Mouse (Mus musculus) embryonic facial prominence, embryonic 15.5 days (tissue): ENCODE data around the gene Mindy3. TPM values are rescaled to one million over a fixed set of nuclear protein-coding genes. Genes with fewer than 3 reads are reported as not detected.

Experiments
- ATAC-seq: fragments of 200-750 bp; cut with Nextera tagmentation; 2 replicates; pipeline ENCODE4 v1.8.0; 2017; ENCODE audit warnings: low read depth, moderate TSS enrichment; ENCODE audit not compliant: insufficient number of reproducible peaks, low FRiP score, low TSS enrichment
- H3K27ac ChIP-seq: fragments of 300-500 bp; sonication (generic); replicated peaks from 2 replicates; pipeline ENCODE4 v1.5.1; 2015; ENCODE audit warnings: mild to moderate bottlenecking, inconsistent platforms
- H3K27me3 ChIP-seq: fragments of 300-500 bp; sonication (generic); 2 replicates; pipeline ENCODE4 v1.6.1; 2015; ENCODE audit warnings: inconsistent platforms
- H3K36me3 ChIP-seq: fragments of 300-500 bp; sonication (generic); 2 replicates; pipeline ENCODE4 v1.6.1; 2015; ENCODE audit warnings: mild to moderate bottlenecking, inconsistent platforms
- H3K4me1 ChIP-seq: fragments of 300-500 bp; sonication (generic); 2 replicates; pipeline ENCODE4 v1.6.1; 2015; ENCODE audit warnings: inconsistent platforms
- H3K4me2 ChIP-seq: fragments of 300-500 bp; sonication (generic); replicated peaks from 2 replicates; pipeline ENCODE4 v1.6.1; 2015; ENCODE audit warnings: mild to moderate bottlenecking, inconsistent platforms
- H3K4me3 ChIP-seq: fragments of 300-500 bp; sonication (generic); replicated peaks from 2 replicates; pipeline ENCODE4 v1.5.1; 2015; ENCODE audit warnings: mild to moderate bottlenecking, inconsistent platforms
- H3K9ac ChIP-seq: fragments of 300-500 bp; sonication (generic); 2 replicates; pipeline ENCODE4 v1.6.1; 2015; ENCODE audit warnings: inconsistent platforms
- H3K9me3 ChIP-seq: fragments of 300-500 bp; sonication (generic); replicated peaks from 2 replicates; pipeline ENCODE4 v1.6.1; 2016; ENCODE audit warnings: inconsistent platforms
- WGBS: fragments of 180-500 bp; shearing (Covaris S2); methylation state at CpG from one replicate; pipeline ENCODE4 v1.1.7; 2015; 5-methylcytosine and 5-hydroxymethylcytosine counted together
- polyA plus RNA-seq: library from polyadenylated mRNA; unstranded; fragments of >200 nt; fragmentation: Nextera tagmentation; extraction: Ambion mirVana; gene quantifications from 2 replicates; pipeline ENCODE4 v1.2.1, GENCODE M21; 2015

Gene Mindy3
- polyA plus RNA-seq, 1 experiment from 2014 or later = 25.6 TPM

DNA sequence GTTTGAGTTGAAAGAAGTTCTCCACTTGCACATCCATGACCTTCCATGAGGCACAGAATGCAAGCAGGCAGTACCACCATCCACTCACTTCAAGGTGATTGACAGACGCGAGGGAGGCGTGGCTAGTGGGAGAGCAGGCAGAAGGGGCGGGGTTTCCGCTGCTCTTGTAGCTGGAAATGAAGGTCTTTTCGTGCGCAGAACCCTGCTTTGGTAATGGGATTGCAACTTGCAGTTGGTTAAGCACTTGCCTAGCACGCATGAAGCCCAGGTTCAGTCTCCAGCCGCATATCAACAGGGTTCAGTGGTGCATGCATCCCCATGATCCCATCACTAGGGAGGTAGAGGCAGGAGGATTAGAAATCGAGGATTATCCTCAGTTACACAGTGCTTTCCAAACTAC lies 92.1 kb downstream of the Mindy3 start:
- 9% methylated on average over 10 of the region's 10 CpGs for WGBS
- ATAC-seq = no peak
- Histone ChIP-seq H3K36me3 (no peaks in the 10 kb centered on the region), H3K4me2 (peak overlapping the region; percentile 40), H3K27ac (no peak overlapping the region), H3K9me3 (no peaks in the 10 kb centered on the region), H3K4me1 (peaks cover 28% of the 10 kb centered on the region), H3K4me3 (peak overlapping the region; percentile 24), H3K27me3 (no peaks in the 10 kb centered on the region), H3K9ac (no peak overlapping the region)

DNA sequence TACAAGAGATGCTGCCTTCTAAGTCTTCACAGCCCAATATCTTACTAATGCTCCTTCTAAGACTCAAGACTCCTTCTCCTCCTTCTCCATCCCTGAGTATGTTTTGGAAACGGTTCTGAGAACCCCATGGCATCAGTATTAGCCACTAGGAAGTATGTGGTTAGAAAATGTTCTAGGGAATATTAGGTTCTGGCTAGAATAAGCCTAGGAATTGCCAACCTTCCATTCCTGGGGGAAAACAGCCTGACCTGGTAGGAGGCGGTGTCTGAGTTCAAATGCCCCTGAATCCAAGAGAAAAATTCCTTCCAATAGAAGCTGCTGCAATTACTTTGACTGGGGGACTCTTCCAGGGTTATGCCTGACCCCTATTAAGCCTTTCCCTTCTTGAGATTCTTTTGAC lies 93.4 kb downstream of the Mindy3 start:
- no peak overlapping the region for H3K4me2 ChIP-seq
- no peaks in the 10 kb centered on the region for H3K36me3 ChIP-seq
- no peak overlapping the region for H3K4me3 ChIP-seq
- H3K27ac ChIP-seq = peak overlapping the region; percentile 36
- WGBS = 65% methylated on average over 2 of the region's 2 CpGs
- no peak overlapping the region for H3K9ac ChIP-seq
- peaks cover 28% of the 10 kb centered on the region for H3K4me1 ChIP-seq
- no peak for ATAC-seq
- H3K9me3 ChIP-seq = no peaks in the 10 kb centered on the region
- H3K27me3 ChIP-seq = no peaks in the 10 kb centered on the region

- Histone ChIP-seq H3K9me3 (no peaks in the 10 kb centered on the region), H3K27me3 (no peaks in the 10 kb centered on the region), H3K9ac (no peak overlapping the region), H3K4me3 (no peak overlapping the region), H3K36me3 (no peaks in the 10 kb centered on the region), H3K4me2 (no peak overlapping the region), H3K27ac (peak overlapping the region; percentile 36), H3K4me1 (peaks cover 28% of the 10 kb centered on the region)
- 34% methylated on average over 6 of the region's 6 CpGs for WGBS
- ATAC-seq = peak; percentile 85
These were observed 93.9 kb downstream of the Mindy3 start for GRCm38 (mm10) chr2:12325417-12325816.

DNA sequence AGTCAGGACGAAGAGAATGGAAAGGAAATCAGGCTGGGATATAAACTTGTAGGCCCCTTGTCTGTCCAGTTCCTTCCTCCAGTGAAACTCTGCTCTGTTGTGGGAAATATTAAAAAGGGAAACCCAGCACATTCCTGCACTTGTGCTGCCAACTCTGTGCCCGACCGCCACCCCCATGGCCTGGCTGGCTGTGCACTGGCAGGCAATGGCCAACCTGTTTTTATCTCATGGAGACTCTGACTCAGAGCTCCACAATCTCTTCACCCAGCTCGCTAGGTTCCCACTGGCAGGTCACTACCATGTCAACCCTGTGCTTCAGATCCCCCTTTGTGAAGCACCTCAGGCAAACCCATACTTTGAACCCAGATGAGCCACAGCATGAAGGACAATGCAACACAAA lies 98.4 kb downstream of the Mindy3 start:
- 87% methylated on average over 4 of the region's 4 CpGs for WGBS
- Histone ChIP-seq H3K36me3 (no peaks in the 10 kb centered on the region), H3K27ac (no peak overlapping the region), H3K4me3 (no peak overlapping the region), H3K9ac (no peak overlapping the region), H3K4me2 (no peak overlapping the region), H3K27me3 (no peaks in the 10 kb centered on the region), H3K9me3 (no peaks in the 10 kb centered on the region), H3K4me1 (peaks cover 3% of the 10 kb centered on the region)
- ATAC-seq = no peak

DNA sequence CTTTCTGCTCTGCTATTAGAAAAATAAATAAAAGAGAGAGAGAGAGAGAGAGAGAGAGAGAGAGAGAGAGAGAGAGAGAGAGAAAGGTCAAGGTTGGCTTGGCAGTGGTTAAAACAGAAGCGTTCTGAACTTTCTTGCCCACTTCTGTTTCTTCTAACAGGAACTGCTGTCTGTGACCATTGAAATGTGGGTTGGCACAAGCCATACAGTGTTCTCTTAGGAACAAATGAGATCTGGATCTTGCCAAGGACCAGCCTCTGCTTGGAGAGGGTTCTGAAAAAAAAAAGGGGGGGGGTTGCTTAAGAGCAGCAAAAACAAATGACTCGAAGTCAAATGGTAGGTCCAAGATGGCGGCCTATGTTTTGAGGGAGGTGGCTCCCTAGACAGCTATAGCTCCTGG lies 100.6 kb downstream of the Mindy3 start:
- Histone ChIP-seq H3K27me3 (no peaks in the 10 kb centered on the region), H3K4me3 (no peak overlapping the region), H3K9ac (no peak overlapping the region), H3K27ac (no peak overlapping the region), H3K4me1 (0 out of 2 replicates have a peak, but pooled peaks cover 2% of the 10 kb centered on the region), H3K4me2 (no peak overlapping the region), H3K36me3 (no peaks in the 10 kb centered on the region), H3K9me3 (no peaks in the 10 kb centered on the region)
- ATAC-seq = no peak
- 90% methylated on average over 3 of the region's 3 CpGs for WGBS

DNA sequence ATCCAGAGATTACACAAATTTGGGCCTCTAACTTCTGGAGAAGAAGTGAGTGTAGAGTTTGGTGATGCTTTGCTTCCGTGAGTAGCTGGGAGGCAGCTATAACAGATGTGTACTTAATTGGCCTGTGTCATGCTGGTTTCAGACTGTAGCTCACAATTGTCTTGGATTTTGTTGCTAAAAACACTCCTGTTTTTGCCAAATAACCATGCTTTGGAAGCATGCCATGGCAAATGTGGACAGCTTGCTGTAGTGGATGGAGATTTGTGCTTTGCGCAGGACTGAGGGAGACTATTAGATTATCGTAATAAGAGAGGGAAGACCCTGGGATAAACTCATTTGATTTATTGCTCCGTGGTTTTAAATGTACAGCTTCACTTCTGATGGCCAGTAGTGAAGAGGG lies 101.2 kb downstream of the Mindy3 start:
- Histone ChIP-seq H3K4me1 (0 out of 2 replicates have a peak, but pooled peaks cover 2% of the 10 kb centered on the region), H3K27ac (no peak overlapping the region), H3K27me3 (no peaks in the 10 kb centered on the region), H3K4me2 (no peak overlapping the region), H3K9me3 (no peaks in the 10 kb centered on the region), H3K36me3 (no peaks in the 10 kb centered on the region), H3K4me3 (no peak overlapping the region), H3K9ac (no peak overlapping the region)
- ATAC-seq = no peak
- 69% methylated on average over 4 of the region's 4 CpGs for WGBS

DNA sequence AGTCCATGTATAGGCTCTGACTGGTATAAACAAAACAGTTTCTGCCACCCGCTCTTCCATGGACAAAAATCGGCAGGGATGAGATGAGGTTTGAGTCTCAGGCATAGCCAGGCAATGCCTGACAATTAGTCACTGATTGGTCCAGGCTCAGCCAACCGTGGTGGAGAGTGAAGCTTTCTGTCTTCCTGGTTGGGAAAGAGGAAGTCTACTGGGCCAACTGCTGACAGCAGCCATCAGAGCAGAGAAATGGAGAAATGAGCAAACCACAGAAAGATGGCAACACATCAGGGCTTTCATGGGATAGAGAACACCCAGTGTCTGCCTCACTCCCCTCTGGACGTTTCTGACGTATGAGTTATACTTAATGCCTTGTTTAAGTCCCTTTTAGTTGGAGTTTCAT lies 101.9 kb downstream of the Mindy3 start:
- Histone ChIP-seq H3K27ac (no peak overlapping the region), H3K27me3 (no peaks in the 10 kb centered on the region), H3K36me3 (no peaks in the 10 kb centered on the region), H3K9me3 (no peaks in the 10 kb centered on the region), H3K9ac (no peak overlapping the region), H3K4me2 (no peak overlapping the region), H3K4me1 (0 out of 2 replicates have a peak, but pooled peaks cover 2% of the 10 kb centered on the region), H3K4me3 (no peak overlapping the region)
- no peak for ATAC-seq
- 63% methylated on average over 5 of the region's 5 CpGs for WGBS

- Histone ChIP-seq H3K4me2 (no peak overlapping the region), H3K27me3 (no peaks in the 10 kb centered on the region), H3K4me1 (0 out of 2 replicates have a peak, but pooled peaks cover 2% of the 10 kb centered on the region), H3K9ac (no peak overlapping the region), H3K9me3 (no peaks in the 10 kb centered on the region), H3K4me3 (no peak overlapping the region), H3K36me3 (no peaks in the 10 kb centered on the region), H3K27ac (no peak overlapping the region)
- WGBS = 18% methylated on average over 7 of the region's 7 CpGs
- ATAC-seq = no peak
These were observed 102.9 kb downstream of the Mindy3 start for GRCm38 (mm10) chr2:12316361-12316760.

DNA sequence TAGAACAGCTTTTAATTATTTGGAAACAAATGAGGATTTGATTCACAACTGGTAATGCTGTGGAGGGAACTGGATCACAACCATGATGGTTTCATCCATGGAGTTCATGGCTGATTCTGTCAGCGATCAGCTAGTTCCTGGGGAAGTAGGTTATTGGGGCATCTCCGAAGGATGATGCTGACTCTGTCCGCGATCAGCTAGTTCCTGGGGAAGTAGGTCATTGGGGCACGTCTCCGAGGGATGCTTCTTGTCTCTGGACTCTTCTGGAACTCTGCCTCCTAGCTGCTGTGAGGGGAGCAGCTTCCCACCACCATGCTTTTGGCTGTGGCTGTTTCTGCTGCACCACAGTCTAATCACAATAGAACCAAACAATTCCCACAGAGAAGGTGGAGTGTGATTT lies 105.2 kb downstream of the Mindy3 start:
- 80% methylated on average over 6 of the region's 6 CpGs for WGBS
- no peak for ATAC-seq

DNA sequence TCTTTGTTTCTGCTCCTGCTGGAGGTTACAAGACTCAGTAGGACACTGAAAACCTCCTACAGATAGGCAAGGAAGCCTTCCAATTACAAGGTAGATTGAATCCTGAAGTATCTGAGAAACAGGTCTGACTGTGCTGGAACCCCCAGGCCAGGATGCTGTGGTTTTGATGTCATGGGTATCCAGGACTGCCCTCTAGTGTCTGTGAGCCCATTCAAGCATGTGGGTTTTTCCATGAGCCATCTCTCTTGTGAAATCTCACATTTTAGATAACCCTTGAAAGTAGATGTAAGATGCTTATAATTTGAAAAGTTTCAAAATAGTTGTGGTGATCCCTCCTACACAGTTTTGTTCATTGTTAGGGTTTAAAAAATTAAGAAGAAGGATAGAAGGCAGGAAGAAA lies 110.8 kb downstream of the Mindy3 start:
- Histone ChIP-seq H3K4me3 (no peak overlapping the region), H3K9ac (no peak overlapping the region), H3K27me3 (no peaks in the 10 kb centered on the region), H3K4me1 (no peaks in the 10 kb centered on the region), H3K36me3 (no peaks in the 10 kb centered on the region), H3K4me2 (no peak overlapping the region), H3K27ac (no peak overlapping the region), H3K9me3 (no peaks in the 10 kb centered on the region)
- ATAC-seq = no peak

More for the DNA sequence above, 105.2 kb downstream of the Mindy3 start:
- H3K4me1 ChIP-seq = 0 out of 2 replicates have a peak, but pooled peaks cover 2% of the 10 kb centered on the region
- H3K9me3 ChIP-seq = no peaks in the 10 kb centered on the region
- H3K27ac ChIP-seq = no peak overlapping the region
- no peak overlapping the region for H3K9ac ChIP-seq
- H3K27me3 ChIP-seq = no peaks in the 10 kb centered on the region
- no peaks in the 10 kb centered on the region for H3K36me3 ChIP-seq
- no peak overlapping the region for H3K4me3 ChIP-seq
- no peak overlapping the region for H3K4me2 ChIP-seq

DNA sequence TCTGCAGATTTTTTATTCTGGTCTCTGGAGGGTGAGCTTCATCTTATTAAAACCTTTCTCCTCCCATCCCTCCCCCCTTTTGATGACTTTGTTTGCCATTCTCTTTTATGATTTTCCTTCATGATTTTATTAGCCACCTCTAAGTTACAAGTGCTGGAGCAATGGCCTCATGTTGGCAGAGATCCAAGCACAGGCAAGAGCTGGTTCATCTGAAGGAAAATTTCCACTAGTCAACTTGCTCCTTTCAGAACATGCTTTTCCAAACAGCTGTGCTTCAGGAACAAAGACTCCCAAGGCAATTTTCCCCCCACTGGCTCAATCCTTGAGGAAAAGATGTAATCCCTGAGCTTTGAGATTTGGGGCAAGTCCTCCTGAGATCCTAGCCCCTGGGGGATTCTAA lies 112.0 kb downstream of the Mindy3 start:
- Histone ChIP-seq H3K4me2 (no peak overlapping the region), H3K27ac (no peak overlapping the region)
- no peak for ATAC-seq

DNA sequence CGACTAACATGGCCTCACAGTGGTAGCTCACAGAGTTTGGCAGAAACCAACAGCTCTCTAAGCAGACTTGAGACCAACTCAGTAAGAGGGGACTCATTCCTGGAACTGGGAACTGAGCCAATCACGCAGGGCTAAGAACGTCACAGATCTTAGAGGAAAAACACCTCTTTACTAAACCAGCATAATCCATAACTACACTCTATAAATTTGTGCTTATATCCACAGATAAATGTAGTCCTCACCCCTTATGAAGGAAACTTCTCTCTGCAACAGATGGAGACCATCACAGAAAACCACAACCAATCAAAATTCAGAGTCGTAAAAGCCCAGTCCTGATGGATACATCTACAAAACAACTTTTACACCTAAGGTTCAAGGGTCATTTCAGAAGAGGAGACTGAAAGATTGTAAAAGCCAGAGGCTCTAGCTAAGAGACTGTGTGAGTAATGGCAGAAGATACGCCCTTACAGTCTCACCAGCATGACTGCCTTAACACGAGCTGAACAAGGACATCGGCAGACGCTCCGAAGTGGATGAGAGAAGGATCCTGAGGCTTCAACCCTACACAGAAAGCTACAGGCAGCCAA lies 114.1 kb downstream of the Mindy3 start:
- Histone ChIP-seq H3K4me1 (0 out of 2 replicates have a peak, but pooled peaks cover 7% of the 10 kb centered on the region), H3K27me3 (peaks cover 6% of the 10 kb centered on the region; the same call in 1 of the 2 replicates), H3K9ac (no peak overlapping the region), H3K4me3 (no peak overlapping the region), H3K9me3 (no peaks in the 10 kb centered on the region), H3K4me2 (no peak overlapping the region), H3K36me3 (no peaks in the 10 kb centered on the region), H3K27ac (no peak overlapping the region)
- WGBS = 79% methylated on average over 9 of the region's 9 CpGs
- ATAC-seq = no peak

More for the DNA sequence above, 112.0 kb downstream of the Mindy3 start:
- Histone ChIP-seq H3K27me3 (no peaks in the 10 kb centered on the region), H3K4me3 (no peak overlapping the region), H3K9me3 (no peaks in the 10 kb centered on the region), H3K4me1 (no peaks in the 10 kb centered on the region), H3K36me3 (no peaks in the 10 kb centered on the region), H3K9ac (no peak overlapping the region)
